Mouse (Mus musculus): Measurements from ENCODE around the gene Gpr89. TPM values are rescaled to one million over a fixed set of nuclear protein-coding genes. Genes with fewer than 3 reads are reported as not detected.

Gpr89 gene
- polyA plus RNA-seq, 1 experiment: 33.6 TPM

DNA sequence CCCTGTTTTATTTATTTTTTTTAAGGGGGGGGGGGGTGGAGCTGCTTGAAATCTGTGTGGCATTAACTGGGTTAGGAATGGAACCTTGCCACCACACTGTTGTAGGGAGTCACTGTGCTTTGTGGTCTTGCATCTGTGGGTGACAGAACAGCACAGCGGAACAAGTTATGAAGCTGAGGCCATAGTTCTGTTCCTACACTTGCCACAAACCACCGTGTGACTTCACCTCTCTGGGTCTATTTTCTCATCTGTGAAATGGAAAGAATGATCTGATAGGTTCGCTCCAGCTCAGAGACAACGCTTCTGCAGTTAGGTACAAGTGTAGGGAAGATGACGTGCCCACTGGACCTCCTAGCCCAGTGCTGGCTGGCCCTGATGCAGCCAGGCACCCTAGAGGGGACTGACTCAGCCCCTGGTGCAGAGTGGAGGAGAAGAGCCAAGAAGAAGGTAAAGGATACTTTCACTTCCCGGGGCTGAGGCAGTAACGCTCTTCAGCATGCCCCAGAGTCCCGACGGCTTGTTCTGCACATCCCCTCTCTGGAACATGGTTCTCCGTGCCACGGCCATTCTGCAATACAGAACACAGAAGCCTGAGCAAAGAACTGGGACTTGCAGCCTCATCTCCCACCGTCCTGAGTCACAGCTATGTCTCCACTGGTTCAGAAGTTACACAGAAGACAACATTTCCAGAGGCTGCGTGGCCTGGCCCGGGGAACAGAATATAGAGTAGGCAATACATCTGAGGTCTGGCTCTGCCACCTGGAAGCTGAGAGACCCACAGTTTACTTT, 22.9 kb downstream of the Gpr89 start:
- TF ChIP-seq POLR2A (IDR thresholded peaks at IDR 0.05; ENCODE audit: low read depth, low read length) (no peak), CTCF (conservative IDR thresholded peaks at IDR 0.05; ENCODE audit: insufficient read depth, insufficient read length, low read depth, low read length) (no peak)
- Histone ChIP-seq H3K27ac (ENCODE audit: insufficient read depth, low read depth, low read length) (no peak overlapping the region), H3K4me1 (ENCODE audit: control insufficient read depth, insufficient read depth, low read length) (no peaks in the 10 kb centered on the region), H3K4me3 (ENCODE audit: insufficient read depth, low read depth, low read length) (no peak overlapping the region), H3K36me3 (ENCODE audit: control insufficient read depth, insufficient read depth, low read length) (no peaks in the 10 kb centered on the region; the same call in 1 of the 2 replicates), H3K27me3 (replicated peaks; ENCODE audit: control insufficient read depth, insufficient read depth, low read length) (no peaks in the 10 kb centered on the region)
- WGBS: 91% methylated on average over 14 of the region's 14 CpGs
- DNase-seq: no peak

DNA sequence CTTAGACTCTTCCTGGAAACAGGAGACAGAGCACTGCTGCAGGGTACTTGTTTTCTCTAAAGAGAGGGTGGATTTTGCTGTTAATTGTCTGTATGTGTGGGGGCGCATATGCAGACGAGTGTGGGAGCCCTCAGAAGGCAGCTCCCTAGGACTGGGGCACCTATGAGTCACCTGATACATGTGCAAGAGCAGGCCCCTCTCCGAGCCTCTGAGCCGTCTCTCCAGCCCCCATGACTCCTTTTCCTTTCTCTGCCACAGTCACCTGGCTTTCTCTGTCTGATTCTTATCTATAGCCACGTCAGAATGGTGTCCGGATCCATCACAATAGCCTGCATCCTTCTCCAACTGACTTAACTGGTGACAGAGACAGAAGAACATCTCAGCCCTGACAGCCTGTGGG, 23.6 kb downstream of the Gpr89 start:
- no peaks in the 10 kb centered on the region; the same call in 1 of the 2 replicates for H3K36me3 ChIP-seq (ENCODE audit: control insufficient read depth, insufficient read depth, low read length)
- TF ChIP-seq POLR2A (IDR thresholded peaks at IDR 0.05; ENCODE audit: low read depth, low read length) (no peak), CTCF (conservative IDR thresholded peaks at IDR 0.05; ENCODE audit: insufficient read depth, insufficient read length, low read depth, low read length) (no peak)
- no peaks in the 10 kb centered on the region for H3K27me3 ChIP-seq (replicated peaks; ENCODE audit: control insufficient read depth, insufficient read depth, low read length)

DNA sequence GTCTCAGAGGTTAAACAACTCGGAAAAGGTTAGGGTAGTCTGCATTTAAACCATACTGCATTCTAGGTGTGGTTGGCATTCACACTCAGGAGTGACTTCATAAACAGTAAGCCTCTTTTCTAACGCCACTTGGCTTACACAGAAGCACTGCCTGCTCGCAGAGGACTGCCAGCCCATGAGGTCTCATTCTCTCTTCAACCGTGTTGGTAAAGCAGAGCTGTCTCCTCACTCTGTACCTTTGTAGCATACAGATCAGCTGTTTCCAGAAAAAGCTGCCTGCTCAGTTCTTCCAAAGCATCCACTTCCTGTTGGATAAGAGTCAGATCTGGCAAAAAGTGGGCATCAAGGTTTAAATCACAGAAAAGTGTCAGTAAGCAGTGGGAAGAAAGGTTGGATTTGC, 24.8 kb downstream of the Gpr89 start:
- Histone ChIP-seq H3K4me3 (ENCODE audit: insufficient read depth, low read depth, low read length) (no peak overlapping the region), H3K27ac (ENCODE audit: insufficient read depth, low read depth, low read length) (no peak overlapping the region), H3K27me3 (replicated peaks; ENCODE audit: control insufficient read depth, insufficient read depth, low read length) (no peaks in the 10 kb centered on the region), H3K36me3 (ENCODE audit: control insufficient read depth, insufficient read depth, low read length) (no peaks in the 10 kb centered on the region; the same call in none of the 2 replicates), H3K4me1 (ENCODE audit: control insufficient read depth, insufficient read depth, low read length) (peaks cover 4% of the 10 kb centered on the region; the same call in 1 of the 2 replicates)
- TF ChIP-seq POLR2A (IDR thresholded peaks at IDR 0.05; ENCODE audit: low read depth, low read length) (no peak), CTCF (conservative IDR thresholded peaks at IDR 0.05; ENCODE audit: insufficient read depth, insufficient read length, low read depth, low read length) (no peak)
- 73% methylated on average over 4 of the region's 4 CpGs for WGBS
- DNase-seq: no peak

More for the DNA sequence above, 23.6 kb downstream of the Gpr89 start:
- no peak for DNase-seq
- no peak overlapping the region for H3K27ac ChIP-seq (ENCODE audit: insufficient read depth, low read depth, low read length)
- 86% methylated on average over 6 of the region's 6 CpGs for WGBS
- no peak overlapping the region for H3K4me3 ChIP-seq (ENCODE audit: insufficient read depth, low read depth, low read length)
- H3K4me1 ChIP-seq (ENCODE audit: control insufficient read depth, insufficient read depth, low read length): no peaks in the 10 kb centered on the region

DNA sequence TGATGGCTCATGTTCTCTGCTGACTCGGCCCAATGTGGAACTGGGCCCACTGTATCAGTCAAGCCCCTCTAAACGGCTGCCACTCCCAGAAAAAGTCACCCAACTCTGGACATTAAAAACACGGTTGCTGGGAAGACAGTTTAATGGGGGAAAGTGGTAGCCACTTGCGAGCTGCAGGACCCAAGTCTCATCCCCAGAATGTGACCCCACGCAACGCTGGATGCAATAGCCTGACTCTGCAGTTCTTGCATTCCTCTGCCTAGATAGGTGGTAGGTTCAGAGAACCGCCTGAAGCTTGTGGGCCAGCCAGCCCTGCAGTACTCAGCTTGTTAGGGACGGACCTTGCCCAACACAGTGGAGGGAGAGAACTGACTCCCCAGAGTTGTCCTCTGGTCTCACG, 25.6 kb downstream of the Gpr89 start:
- Histone ChIP-seq H3K27ac (ENCODE audit: insufficient read depth, low read depth, low read length) (no peak overlapping the region), H3K4me3 (ENCODE audit: insufficient read depth, low read depth, low read length) (no peak overlapping the region), H3K27me3 (replicated peaks; ENCODE audit: control insufficient read depth, insufficient read depth, low read length) (no peaks in the 10 kb centered on the region), H3K36me3 (ENCODE audit: control insufficient read depth, insufficient read depth, low read length) (no peaks in the 10 kb centered on the region; the same call in none of the 2 replicates), H3K4me1 (ENCODE audit: control insufficient read depth, insufficient read depth, low read length) (peaks cover 5% of the 10 kb centered on the region; the same call in 1 of the 2 replicates)
- WGBS: 69% methylated on average over 9 of the region's 9 CpGs
- TF ChIP-seq POLR2A (IDR thresholded peaks at IDR 0.05; ENCODE audit: low read depth, low read length) (no peak), CTCF (conservative IDR thresholded peaks at IDR 0.05; ENCODE audit: insufficient read depth, insufficient read length, low read depth, low read length) (no peak)
- DNase-seq: peak; percentile 44

DNA sequence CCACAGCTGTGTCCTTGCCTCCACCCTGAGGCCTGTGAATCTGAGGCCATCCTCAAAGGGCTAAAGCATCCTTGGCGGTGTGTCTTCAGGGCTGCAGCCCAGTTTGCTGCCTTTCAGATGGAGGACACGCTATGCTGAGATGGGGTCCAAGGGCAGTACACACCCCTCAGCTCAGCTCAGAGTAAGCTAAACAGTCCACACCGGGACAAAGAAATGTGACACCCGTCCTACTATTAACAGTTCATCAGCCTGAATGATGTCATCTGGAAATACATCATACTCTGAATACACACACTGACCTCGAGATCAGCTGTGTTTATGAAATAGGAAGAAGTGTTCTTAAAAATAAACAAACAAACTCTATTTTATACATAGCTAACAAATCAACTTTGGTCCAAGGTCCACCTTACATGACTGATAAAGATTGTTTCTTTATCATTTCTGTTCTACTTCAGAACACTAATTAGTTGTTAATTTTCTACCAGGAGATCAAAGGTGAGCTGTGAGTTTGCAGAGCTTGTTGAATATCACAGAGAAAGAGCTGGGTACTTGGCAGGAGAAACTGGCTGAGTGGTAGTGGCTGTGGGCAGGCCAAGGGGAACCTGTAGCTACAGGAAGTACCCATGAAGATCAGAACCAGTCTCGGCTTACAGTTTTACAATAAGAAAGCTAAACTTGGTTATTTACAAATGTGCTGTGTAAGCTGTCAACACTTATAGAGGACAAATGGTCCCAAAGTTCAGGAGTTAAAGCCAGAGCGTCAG, 30.2 kb downstream of the Gpr89 start:
- H3K4me1 ChIP-seq (ENCODE audit: control insufficient read depth, insufficient read depth, low read length): peaks cover 5% of the 10 kb centered on the region; the same call in 1 of the 2 replicates
- DNase-seq: peak; percentile 81
- 46% methylated on average over 7 of the region's 7 CpGs for WGBS
- peaks cover 8% of the 10 kb centered on the region; the same call in 1 of the 2 replicates for H3K36me3 ChIP-seq (ENCODE audit: control insufficient read depth, insufficient read depth, low read length)
- no peak overlapping the region for H3K4me3 ChIP-seq (ENCODE audit: insufficient read depth, low read depth, low read length)
- H3K27me3 ChIP-seq (replicated peaks; ENCODE audit: control insufficient read depth, insufficient read depth, low read length): no peaks in the 10 kb centered on the region
- H3K27ac ChIP-seq (ENCODE audit: insufficient read depth, low read depth, low read length): no peak overlapping the region
- TF ChIP-seq POLR2A (IDR thresholded peaks at IDR 0.05; ENCODE audit: low read depth, low read length) (peak; percentile 6), CTCF (conservative IDR thresholded peaks at IDR 0.05; ENCODE audit: insufficient read depth, insufficient read length, low read depth, low read length) (no peak)

DNA sequence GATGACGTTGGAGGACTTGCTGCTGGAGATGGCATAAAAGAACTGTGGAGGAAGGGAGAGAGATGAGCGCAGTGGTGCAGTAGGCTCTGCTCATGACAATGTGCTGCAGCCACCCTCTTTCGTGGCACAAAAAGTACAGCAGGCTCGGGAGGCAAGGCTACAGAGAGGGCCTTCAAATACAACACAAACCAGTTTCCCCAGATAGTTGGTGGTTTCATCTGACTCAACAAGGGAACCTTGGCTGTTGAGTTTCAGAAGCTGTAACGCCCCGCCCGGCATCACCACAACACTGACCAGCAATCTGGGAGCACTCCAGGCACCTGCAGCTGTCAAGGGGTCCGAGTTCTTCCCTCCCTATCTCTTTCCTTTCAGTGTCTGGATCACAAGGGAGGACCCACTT, 32.6 kb downstream of the Gpr89 start:
- no peak overlapping the region for H3K27ac ChIP-seq (ENCODE audit: insufficient read depth, low read depth, low read length)
- H3K27me3 ChIP-seq (replicated peaks; ENCODE audit: control insufficient read depth, insufficient read depth, low read length): no peaks in the 10 kb centered on the region
- TF ChIP-seq CTCF (conservative IDR thresholded peaks at IDR 0.05; ENCODE audit: insufficient read depth, insufficient read length, low read depth, low read length) (no peak), POLR2A (IDR thresholded peaks at IDR 0.05; ENCODE audit: low read depth, low read length) (no peak)
- H3K36me3 ChIP-seq (ENCODE audit: control insufficient read depth, insufficient read depth, low read length): peaks cover 9% of the 10 kb centered on the region; the same call in 1 of the 2 replicates
- DNase-seq: no peak
- peaks cover 5% of the 10 kb centered on the region; the same call in 1 of the 2 replicates for H3K4me1 ChIP-seq (ENCODE audit: control insufficient read depth, insufficient read depth, low read length)
- no peak overlapping the region for H3K4me3 ChIP-seq (ENCODE audit: insufficient read depth, low read depth, low read length)
- 89% methylated on average over 8 of the region's 8 CpGs for WGBS

DNA sequence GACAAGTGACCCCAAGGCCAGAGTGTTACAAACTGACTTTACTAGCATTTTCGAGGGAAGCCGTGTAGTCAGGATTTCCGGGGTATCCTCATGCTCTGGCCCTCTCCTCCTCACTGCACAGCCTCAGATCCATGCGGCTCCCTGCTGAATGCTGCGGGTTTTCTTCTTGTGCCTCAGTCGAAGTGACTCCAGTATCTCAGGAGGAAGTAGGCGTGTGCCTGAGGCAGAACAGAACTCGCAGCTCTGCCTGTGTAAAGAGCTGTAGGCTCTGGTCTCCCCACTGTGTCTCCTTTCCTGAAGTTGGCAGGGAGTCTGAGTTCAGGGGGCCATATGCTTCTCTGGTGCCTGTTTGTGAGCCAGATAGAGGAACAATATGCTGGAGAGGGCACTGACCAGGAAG, 34.1 kb downstream of the Gpr89 start:
- Histone ChIP-seq H3K36me3 (ENCODE audit: control insufficient read depth, insufficient read depth, low read length) (peaks cover 9% of the 10 kb centered on the region; the same call in 1 of the 2 replicates), H3K27me3 (replicated peaks; ENCODE audit: control insufficient read depth, insufficient read depth, low read length) (no peaks in the 10 kb centered on the region), H3K4me3 (ENCODE audit: insufficient read depth, low read depth, low read length) (no peak overlapping the region), H3K27ac (ENCODE audit: insufficient read depth, low read depth, low read length) (no peak overlapping the region), H3K4me1 (ENCODE audit: control insufficient read depth, insufficient read depth, low read length) (peaks cover 5% of the 10 kb centered on the region; the same call in 1 of the 2 replicates)
- no peak for DNase-seq
- no peak for TF ChIP-seq CTCF (conservative IDR thresholded peaks at IDR 0.05; ENCODE audit: insufficient read depth, insufficient read length, low read depth, low read length)
- no peak for TF ChIP-seq POLR2A (IDR thresholded peaks at IDR 0.05; ENCODE audit: low read depth, low read length)
- WGBS: 79% methylated on average over 8 of the region's 8 CpGs
